Mouse (Mus musculus) embryo, embryonic 10.5 days (tissue): ENCODE results near the gene Atp10a.
A peak's percentile ranks its signal among the peaks of the same experiment; 100 is the strongest.
"Not testable (repeated sequence)": the region's sequence is repeated elsewhere in the genome, so short reads cannot be mapped to it uniquely, and the experiment has no call there.

Source experiments
- DNase-seq: peaks from one replicate; pipeline ENCODE4 v3.0.0-alpha.2; 2015; ENCODE audit warnings: low spot score

Atp10a gene

DNA sequence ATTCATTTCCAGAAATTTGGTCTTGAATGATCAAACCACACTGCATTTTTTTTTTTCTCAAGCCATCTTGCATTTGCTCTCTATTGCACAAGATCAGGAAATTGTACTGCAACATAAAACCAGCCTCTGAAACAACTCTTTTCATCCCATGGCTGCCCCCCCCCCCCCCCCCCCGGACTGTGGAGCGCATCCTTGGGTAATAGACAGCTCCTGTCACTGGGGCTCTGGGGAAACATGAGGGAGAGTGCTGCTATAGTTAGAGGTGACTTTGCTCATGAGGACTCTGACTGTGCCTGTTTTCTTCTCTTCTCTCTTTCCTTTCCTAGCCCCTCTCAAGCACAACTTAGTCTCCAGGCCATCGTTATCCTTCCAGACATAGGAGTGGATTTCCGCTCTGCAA lies 131.6 kb downstream of the Atp10a start:
- DNase-seq: no peak

DNA sequence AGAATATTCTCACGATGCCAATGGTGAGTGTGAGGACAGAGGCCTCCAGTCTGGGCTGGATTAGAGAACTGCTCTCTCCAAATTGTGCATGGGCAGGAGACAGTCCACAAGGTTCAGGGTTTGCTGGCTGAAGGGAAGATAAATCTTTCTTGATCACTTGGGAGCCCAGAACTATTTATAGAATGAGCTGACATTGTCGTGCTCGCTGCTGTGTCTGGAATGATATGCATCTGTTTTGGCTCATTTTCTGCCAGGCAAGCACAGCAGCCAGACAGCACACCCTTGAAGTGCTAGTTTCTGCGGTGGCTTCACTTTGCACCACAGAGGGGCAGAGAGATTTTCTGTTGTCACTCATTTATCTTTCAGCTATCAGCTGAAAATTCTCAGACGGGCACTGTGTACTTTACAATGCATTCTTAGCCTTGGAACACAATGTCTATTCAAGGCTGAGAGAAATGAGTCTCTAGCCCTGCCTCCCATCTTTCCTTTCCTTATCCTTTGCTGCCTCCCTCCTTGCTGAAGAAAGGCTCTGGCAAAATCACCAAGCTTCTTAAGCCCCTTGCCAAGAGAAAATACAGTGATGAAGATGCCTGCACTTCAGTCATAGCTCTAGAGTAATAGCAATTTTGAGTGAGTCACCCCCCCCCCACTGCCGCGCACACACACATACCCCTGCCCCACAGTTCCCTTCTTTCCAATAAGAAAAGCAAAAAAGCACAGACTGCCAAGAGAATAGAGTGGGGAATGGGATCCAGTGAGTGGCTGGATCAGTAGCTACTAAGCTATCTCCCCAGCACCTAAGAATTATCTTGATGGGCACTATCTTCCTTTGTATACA lies 132.7 kb downstream of the Atp10a start:
- DNase-seq: peak; percentile 19

DNA sequence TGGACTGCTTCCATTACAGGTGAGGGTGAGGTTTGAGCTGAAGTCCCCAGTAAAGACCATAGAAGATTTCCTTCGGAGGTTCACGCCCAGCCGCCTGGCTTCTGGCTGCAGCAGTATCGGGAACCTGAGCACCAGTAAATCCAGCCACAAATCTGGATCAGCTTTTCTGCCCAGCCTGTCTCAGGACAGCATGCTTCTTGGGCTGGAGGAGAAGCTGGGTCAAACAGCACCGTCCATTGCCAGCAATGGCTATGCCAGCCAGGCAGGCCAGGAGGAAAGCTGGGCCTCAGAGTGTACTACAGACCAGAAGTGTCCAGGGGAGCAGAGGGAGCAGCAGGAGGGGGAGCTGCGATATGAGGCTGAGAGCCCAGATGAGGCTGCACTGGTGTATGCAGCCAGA lies 141.3 kb downstream of the Atp10a start:
- no peak for DNase-seq

DNA sequence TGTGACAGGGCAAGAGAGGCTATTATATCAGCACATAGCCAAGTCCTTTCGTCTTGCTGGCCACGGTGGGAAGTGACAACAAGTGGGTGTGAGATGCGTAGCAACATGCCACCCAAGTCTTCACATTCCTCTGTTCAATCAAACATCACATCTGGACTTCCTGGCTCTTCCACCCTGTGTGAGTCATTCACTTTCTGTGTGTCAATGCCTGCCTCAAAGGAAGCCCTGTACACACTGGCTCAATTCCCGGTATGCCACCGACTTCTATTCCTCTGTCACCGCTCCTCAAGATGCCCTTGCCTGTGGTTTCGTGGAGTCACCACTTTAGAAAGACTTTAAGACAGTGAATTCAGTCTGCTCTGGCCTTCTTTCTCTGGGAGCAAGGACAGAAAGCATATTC lies 144.9 kb downstream of the Atp10a start:
- no peak for DNase-seq

DNA sequence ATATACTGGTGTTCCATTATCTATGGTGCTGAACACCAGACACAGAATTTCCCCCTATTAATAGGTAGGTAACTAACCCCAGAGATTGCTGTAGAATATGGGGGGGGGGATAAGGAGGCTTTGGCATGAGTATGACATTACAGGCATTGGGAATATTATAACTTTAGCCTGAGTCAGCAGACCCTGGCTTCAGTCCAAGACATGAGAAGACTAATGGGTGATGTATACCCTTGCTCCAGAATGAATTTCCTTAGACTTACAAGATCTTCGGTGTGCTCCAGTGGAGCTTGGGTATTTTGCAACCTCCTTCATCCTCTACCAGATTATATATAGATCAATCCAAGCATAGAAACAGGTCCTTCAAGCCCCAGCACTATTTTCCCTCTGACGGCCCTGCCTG lies 145.8 kb downstream of the Atp10a start:
- DNase-seq: no peak

DNA sequence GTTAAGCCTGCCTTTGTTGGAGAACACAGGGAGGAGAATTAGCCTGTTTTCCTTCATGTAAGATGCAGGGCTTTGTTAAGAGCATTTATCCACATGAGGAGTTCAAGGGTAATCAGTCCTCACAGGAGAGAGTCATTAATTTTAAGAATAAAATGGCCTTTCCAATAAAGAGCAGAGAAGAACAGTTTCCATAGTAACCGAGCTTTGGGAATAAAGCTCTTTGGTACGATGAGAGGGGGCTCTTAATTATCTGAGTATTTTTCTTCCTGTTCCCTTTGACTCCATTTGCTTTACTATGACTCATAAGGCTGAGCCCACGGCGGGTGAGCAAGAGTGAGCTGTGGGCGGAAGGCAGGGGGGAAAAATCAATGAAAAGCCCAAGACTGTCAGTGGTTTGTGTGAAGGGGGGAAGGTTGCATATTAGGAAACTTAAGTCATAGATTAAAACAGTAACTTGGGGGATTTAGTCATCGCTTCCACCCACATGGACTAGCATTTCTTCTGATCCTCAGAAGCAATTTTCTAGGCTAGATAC lies 166.2 kb downstream of the Atp10a start:
- DNase-seq: peak; percentile 12

DNA sequence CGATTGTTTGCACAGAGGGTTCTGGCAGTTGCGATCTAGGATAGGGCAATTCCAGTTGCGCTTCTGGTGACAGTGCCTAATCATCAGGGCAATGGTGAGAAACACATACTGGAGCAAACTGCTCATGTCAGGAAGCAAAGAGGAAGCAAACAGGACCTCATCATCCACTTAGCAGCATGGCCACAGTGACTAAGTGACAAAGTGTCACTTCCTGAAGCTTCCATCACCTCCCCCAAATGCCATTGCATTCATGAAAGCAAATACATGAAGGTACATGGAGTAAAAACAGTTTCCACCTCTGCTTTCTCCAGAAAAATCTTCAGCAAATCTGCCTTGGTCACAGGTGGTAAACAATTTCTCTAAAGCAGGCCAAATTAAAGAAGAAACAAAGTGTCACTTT lies 168.7 kb downstream of the Atp10a start:
- DNase-seq: no peak

DNA sequence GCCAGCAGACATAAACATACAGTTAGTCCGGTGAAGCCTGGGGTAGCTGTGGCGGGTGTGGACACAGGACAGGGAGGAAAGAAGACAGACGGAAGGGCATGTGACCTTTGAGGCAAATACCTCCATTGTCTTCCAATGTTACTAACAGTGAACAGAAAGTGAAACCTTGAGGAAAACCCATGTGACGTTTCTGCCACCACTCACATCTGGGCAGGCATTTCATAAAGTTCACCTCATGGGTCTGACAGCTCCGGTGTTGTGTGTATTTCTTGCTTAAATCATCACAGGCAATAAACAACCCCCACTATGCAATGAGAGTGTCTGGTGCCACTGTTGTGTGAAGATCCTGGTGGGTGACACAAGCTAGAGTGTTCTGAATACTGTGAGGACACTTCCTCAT lies 173.1 kb downstream of the Atp10a start:
- DNase-seq: no peak

DNA sequence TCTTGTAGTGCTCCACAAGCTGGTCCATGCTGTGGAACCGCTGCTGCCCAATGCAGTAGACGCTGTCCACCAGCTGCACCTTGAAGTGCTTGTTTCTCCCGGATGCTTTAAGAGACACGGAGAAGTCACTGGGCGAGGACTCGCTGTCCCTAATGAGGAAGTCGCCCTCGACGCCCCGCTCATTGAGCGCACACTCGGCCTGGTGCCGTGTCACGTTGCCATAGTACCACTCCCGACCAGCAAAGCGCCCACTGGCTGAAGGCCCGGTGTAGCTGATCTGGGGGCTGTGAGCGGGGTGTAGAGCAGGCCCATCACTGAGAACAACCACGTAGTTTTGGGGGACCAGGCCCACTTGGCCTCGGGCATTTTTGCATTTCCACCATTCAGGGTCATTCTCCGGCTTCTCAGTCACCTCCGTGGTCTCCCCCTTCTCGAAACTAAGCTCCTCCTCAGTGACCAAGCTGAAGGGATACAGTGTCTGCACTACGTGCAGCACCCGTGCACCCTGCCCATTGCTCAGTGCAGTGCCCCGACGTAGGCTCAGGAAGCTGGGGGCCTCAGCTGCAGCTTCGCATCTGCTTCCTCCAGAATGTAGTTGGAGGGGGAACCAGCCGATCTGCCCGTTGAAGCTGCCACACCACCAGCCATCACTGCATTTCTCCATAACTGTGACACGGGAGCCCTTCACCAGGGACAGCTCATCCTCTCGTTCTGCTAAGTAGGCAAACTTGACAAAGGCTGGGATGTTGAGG lies 181.1 kb downstream of the Atp10a start:
- not testable (repeated sequence) for DNase-seq

DNA sequence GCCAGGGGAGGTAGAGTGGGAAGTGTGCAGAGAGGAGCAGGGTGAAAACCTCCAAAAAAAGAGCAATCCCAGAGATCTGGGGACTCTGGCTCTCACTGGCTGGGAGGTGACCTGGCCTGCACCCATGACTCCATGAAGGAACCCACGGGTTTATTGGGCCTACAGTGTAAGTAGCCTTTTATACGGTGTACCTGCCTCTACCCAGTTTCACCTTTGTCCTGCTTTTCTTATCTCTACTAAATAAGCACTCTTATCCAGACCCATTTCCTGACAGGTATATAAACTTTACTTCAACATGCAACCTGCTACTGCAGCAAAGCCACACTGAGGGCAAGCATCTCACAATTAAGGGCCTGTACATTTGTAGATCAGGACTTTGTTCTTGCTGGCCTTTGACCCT lies 184.4 kb downstream of the Atp10a start:
- DNase-seq: no peak

DNA sequence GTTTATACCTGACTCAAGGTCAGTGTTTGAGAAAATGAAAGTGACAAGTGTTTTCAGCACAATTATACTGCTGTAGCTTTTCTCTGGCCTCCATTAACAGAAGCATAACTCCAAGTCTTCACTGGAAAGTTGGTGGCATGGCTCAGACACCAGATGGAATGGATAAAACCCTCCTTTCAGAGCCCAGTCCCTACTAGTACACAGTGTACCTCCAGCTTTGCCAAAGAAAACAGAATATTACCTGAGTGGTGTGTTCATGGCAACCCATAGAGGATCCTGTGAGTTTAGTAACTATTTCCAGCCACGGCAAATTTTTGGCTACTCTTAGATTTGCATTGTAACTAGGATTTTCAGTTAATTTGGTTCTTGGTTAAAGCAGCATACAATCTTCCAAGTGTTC lies 185.1 kb downstream of the Atp10a start:
- no peak for DNase-seq

DNA sequence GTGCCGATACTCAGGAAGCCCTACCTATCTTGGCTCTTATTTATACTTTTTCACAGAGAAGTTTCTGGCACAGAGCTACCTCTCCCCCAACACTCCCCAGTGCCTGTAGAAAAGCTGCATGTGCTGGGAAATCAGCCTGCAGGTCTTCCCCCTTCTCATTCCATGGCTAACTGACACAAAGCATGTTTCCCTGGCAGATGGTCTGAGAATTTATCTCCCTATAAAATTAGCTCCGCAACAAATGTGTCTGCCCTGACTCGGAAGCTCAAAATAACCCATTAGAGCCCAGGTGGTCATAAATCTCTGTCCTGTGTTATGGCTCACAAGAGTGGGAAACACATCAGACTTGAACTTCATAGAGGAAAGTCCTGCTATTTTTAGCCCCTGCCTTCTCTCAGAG lies 186.9 kb downstream of the Atp10a start:
- peak; percentile 54 for DNase-seq

DNA sequence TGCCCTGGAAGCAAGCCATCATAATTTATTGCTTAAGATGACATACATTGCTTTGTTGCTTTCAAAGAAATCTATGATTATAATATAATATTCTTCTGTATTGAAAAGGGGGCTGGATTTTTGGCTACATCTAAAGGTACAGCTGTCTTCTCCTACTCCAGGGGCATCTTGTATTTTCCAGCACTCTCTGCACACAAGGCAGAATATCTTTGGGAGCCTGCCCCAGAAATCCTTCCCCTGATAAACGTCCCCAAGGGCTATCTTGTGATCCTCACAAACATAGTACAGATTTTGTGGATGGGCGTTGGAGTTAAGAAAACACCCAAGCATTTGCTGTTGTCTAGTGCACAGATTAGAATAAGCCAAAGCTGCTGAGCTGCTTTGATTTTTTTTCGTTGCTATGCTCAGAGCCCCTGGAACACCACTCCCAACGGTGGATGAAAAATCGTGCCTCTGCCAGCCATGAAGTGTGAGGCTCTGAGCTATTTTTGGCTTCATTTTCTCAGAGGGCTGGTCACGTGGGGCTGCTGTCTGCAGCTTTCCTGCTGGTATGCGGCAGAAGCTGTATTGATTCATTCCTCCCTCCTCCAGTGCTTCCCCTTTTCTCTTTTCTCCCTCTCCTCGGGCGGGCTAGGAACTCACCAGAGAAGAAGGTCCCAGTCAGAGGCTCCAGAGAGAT lies 187.9 kb downstream of the Atp10a start:
- DNase-seq: peak; percentile 85

DNA sequence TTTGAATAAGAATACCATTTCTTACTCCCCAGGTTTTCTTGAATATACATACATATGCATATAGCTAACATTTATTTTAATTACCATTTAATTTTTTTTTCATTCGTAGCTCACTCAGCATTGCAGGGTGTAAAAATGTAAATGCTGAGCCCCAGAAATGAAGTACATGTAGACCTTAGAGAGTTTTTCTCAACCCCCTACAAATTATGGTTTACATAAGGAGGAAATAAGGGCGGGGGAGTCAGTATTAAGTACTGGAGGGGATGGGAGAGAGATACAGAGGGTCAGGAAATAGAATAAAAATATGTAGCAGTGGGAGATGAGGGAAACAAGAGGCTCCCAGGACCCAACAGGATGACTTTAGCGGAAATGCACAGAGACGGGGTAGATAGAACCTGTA lies 188.5 kb downstream of the Atp10a start:
- no peak for DNase-seq

DNA sequence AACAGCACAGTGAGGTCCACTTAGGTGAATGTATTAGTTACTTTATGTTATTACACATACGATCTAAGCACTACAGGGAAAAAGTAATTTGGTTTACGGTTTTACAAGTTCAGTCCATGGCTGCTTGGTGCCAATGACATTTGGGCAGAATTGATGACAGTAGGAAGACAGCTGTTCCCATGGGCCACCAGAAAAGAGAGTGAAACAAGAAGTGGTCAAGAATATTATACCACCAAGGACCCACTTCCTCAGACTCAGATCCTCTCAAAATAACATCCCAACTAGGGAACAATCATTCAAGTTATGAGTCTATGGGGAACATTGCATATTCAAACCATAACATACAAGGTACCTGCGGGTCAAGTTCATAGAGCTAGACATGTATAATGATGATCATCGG lies 203.0 kb downstream of the Atp10a start:
- DNase-seq: no peak

DNA sequence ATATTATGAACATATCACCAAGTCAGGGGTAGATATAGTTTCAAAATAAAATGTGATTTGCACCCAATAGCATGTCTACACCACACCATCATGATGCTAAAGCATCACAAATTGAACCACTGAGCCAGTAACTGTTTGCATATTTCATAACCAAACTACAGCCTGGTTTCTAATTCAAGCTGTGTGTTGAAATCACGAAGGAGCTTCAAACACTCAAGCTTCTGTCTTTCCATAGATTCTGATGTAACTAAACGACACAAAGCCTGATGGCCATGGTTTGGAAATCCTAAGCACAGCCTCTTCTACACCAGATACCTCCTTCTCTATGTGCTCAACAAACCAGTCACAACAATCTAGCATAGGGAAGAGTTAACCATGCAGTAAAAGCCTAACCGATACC lies 207.2 kb downstream of the Atp10a start:
- DNase-seq: no peak

DNA sequence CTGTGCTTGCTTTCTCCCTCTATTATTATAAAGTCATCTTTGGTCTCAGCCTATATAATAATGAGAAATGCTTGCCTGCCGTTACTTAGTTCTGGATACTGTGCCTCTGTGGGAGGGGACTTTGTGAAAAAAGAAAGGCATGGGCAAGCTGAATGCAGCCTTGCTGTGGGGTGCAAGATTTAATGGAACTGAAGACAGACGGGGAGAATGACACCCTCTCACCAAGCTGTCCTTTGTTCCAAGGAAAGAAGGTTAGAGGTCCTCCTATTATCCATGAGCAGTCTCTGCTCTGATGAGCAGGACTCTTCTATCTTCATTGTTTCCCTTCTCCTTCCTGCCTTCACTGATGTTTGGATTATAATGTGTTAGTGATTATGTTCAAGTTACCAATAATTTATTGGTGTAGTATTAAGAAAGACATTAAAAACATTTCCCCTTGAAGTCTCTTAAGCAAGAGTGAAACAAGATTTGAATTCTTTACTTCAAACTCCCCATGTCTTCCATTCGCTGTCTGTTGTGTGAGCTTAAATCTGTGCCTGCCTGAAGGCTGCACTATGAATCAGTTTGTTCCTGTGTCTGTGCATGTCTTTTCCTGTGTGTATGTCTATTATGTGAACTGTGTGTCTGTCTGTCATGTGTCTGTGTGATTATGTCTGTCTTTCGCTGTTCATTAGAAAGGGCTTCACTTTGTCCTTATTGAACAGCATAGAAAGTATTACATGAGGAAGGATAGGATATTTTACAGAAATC lies 211.1 kb downstream of the Atp10a start:
- peak; percentile 31 for DNase-seq

DNA sequence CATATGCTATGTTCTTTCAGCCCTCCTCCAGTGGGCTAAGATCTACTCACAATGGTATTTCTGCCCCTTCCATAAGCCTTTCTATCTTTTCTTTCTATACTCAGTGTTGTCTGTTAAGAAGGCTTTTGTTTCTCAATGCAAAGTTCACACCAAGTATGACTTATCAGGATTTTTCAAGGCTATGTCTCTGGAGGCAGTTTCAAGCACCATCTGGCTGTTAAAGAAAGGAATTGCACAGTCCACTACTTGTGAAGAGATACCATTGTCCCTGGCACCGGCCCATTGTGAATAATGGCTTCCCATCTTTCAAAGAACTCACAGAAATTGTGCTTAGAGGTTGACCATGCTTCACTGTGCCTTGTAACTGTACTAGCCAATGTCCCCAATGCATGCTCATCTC lies 214.7 kb downstream of the Atp10a start:
- peak; percentile 7 for DNase-seq

DNA sequence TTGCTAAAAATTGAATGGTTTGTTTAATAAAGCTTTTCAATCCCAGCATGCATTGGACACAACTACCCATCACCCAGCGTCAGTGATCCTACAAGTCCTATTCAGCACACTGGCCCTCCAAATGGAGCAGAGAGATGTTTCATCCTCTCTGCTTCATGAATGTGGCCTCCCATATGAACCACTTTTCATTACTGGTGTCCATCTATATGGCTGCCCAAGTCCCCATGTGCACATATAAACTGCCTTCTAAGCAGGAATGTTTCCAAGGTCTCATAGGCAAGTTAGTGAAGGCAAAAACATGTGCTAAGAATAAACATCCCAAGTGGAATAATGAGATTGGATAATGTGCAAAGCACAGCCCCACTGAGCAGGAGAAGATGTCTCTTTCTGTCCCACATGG lies 217.7 kb downstream of the Atp10a start:
- DNase-seq: no peak
